Mouse (Mus musculus) forebrain, embryonic 11.5 days (tissue): ENCODE measurements around the gene Mcat. TPM values are rescaled to one million over a fixed set of nuclear protein-coding genes. Genes with fewer than 3 reads are reported as not detected.

Source experiments
- ATAC-seq: fragments of 200-750 bp; cut with Nextera tagmentation; replicated peaks from 2 replicates; pipeline ENCODE4 v1.8.0; 2017; ENCODE audit warnings: moderate TSS enrichment; ENCODE audit not compliant: low FRiP score
- DNase-seq: peaks from one replicate; pipeline ENCODE4 v3.0.0-alpha.2; 2017; ENCODE audit warnings: low spot score
- H3K27ac ChIP-seq: fragments of 300-500 bp; sonication (generic); 2 replicates; pipeline ENCODE4 v1.5.1; 2014; ENCODE audit warnings: low read depth, low read length
- H3K27me3 ChIP-seq: fragments of 300-500 bp; sonication (generic); 2 replicates; pipeline ENCODE4 v1.6.1; 2014; ENCODE audit warnings: mild to moderate bottlenecking, low read length, mixed read lengths; ENCODE audit not compliant: control insufficient read depth, insufficient read depth
- H3K36me3 ChIP-seq: fragments of 300-500 bp; sonication (generic); 2 replicates; pipeline ENCODE4 v1.6.1; 2014; ENCODE audit warnings: mild to moderate bottlenecking, low read length, moderate library complexity, mixed read lengths; ENCODE audit not compliant: control insufficient read depth, insufficient read depth
- H3K4me1 ChIP-seq: fragments of 300-500 bp; sonication (generic); replicated peaks from 2 replicates; pipeline ENCODE4 v1.6.1; 2014; ENCODE audit warnings: low read length, mixed read lengths; ENCODE audit not compliant: control insufficient read depth, insufficient read depth
- H3K4me2 ChIP-seq: fragments of 300-500 bp; sonication (generic); 2 replicates; pipeline ENCODE4 v1.6.1; 2014; ENCODE audit warnings: low read depth, mild to moderate bottlenecking, low read length, moderate library complexity, mixed read lengths; ENCODE audit not compliant: severe bottlenecking
- H3K4me3 ChIP-seq: fragments of 300-500 bp; sonication (generic); 2 replicates; pipeline ENCODE4 v1.5.1; 2014; ENCODE audit warnings: low read depth, low read length
- H3K9ac ChIP-seq: fragments of 300-500 bp; sonication (generic); 2 replicates; pipeline ENCODE4 v1.6.1; 2014; ENCODE audit warnings: low read length
- H3K9me3 ChIP-seq: fragments of 300-500 bp; sonication (generic); 2 replicates; pipeline ENCODE4 v1.6.1; 2016; ENCODE audit warnings: low read length, mixed read lengths; ENCODE audit not compliant: control insufficient read depth
- WGBS: fragments of 180-500 bp; shearing (Covaris S2); extraction: QIAGEN DNeasy Blood & Tissue Kit; methylation state at CpG from one replicate; pipeline ENCODE4 v1.1.7; 2014; 5-methylcytosine and 5-hydroxymethylcytosine counted together
- polyA plus RNA-seq: library from polyadenylated mRNA; unstranded; fragments of >200 nt; fragmentation: Nextera tagmentation; extraction: Ambion mirVana; gene quantifications from 2 replicates; pipeline ENCODE4 v1.2.1, GENCODE M21; 2014

Mcat gene
- polyA plus RNA-seq, 1 experiment from 2014 or later: 45.7 TPM

GRCm38 (mm10) chr15:83562626-83563270 is 839 bp downstream of the Mcat start:
- 0 out of 2 replicates have a peak, but pooled peaks have one; percentile 27 for ATAC-seq
- Histone ChIP-seq H3K27me3 (no peaks in the 10 kb centered on the region), H3K9ac (no peak overlapping the region), H3K4me2 (peak overlapping the region; percentile 87), H3K4me3 (no peak overlapping the region; the same call in 1 of the 2 replicates), H3K4me1 (peaks cover 4% of the 10 kb centered on the region; the same call in 1 of the 2 replicates), H3K36me3 (no peaks in the 10 kb centered on the region), H3K9me3 (no peaks in the 10 kb centered on the region), H3K27ac (no peak overlapping the region)
- WGBS: 36% methylated on average over 15 of the region's 15 CpGs
- DNase-seq: peak; percentile 73

GRCm38 (mm10) chr15:83560941-83561477 is 2.6 kb downstream of the Mcat start:
- WGBS: 64% methylated on average over 5 of the region's 5 CpGs
- no peak overlapping the region for H3K4me2 ChIP-seq
- H3K4me3 ChIP-seq: no peak overlapping the region
- no peaks in the 10 kb centered on the region for H3K9me3 ChIP-seq
- no peaks in the 10 kb centered on the region for H3K36me3 ChIP-seq
- DNase-seq (no peak), ATAC-seq (no peak)
- peaks cover 4% of the 10 kb centered on the region; the same call in 1 of the 2 replicates for H3K4me1 ChIP-seq
- no peak overlapping the region for H3K27ac ChIP-seq
- H3K27me3 ChIP-seq: no peaks in the 10 kb centered on the region
- no peak overlapping the region for H3K9ac ChIP-seq

GRCm38 (mm10) chr15:83555161-83555974 is 8.2 kb downstream of the Mcat start:
- peak; percentile 90 for ATAC-seq
- H3K36me3 ChIP-seq: no peaks in the 10 kb centered on the region
- peak overlapping the region; percentile 98 for H3K9ac ChIP-seq
- peak overlapping the region; percentile 86 for H3K4me2 ChIP-seq
- no peaks in the 10 kb centered on the region for H3K27me3 ChIP-seq
- WGBS: under 1% methylated on average over 66 of the region's 74 CpGs
- peak; percentile 94 for DNase-seq
- H3K4me1 ChIP-seq: no peaks in the 10 kb centered on the region; the same call in 1 of the 2 replicates
- H3K9me3 ChIP-seq: no peaks in the 10 kb centered on the region
- H3K4me3 ChIP-seq: peak overlapping the region; percentile 91
- peak overlapping the region; percentile 89 for H3K27ac ChIP-seq

GRCm38 (mm10) chr15:83553831-83554230 is 9.8 kb downstream of the Mcat start:
- Histone ChIP-seq H3K27me3 (no peaks in the 10 kb centered on the region), H3K4me2 (no peak overlapping the region), H3K4me1 (no peaks in the 10 kb centered on the region; the same call in 1 of the 2 replicates), H3K27ac (no peak overlapping the region), H3K9ac (no peak overlapping the region), H3K9me3 (no peaks in the 10 kb centered on the region), H3K4me3 (no peak overlapping the region), H3K36me3 (no peaks in the 10 kb centered on the region; the same call in 1 of the 2 replicates)
- no peak for DNase-seq
- ATAC-seq: no peak

- DNase-seq (no peak), ATAC-seq (no peak)
- no peak overlapping the region for H3K4me2 ChIP-seq
- H3K4me1 ChIP-seq: no peaks in the 10 kb centered on the region
- no peak overlapping the region for H3K4me3 ChIP-seq
- 93% methylated on average over 2 of the region's 2 CpGs for WGBS
- H3K9ac ChIP-seq: no peak overlapping the region
- H3K9me3 ChIP-seq: no peaks in the 10 kb centered on the region
- H3K27me3 ChIP-seq: no peaks in the 10 kb centered on the region
- H3K27ac ChIP-seq: no peak overlapping the region
- H3K36me3 ChIP-seq: peaks cover 13% of the 10 kb centered on the region
These were observed 13.4 kb downstream of the Mcat start for GRCm38 (mm10) chr15:83550137-83550536.

GRCm38 (mm10) chr15:83547144-83547543 is 16.4 kb downstream of the Mcat start:
- no peaks in the 10 kb centered on the region for H3K4me1 ChIP-seq
- H3K4me3 ChIP-seq: no peak overlapping the region
- no peak overlapping the region for H3K27ac ChIP-seq
- H3K36me3 ChIP-seq: peaks cover 13% of the 10 kb centered on the region
- WGBS: 92% methylated on average over 8 of the region's 8 CpGs
- ATAC-seq (no peak), DNase-seq (no peak)
- no peak overlapping the region for H3K4me2 ChIP-seq
- H3K9ac ChIP-seq: no peak overlapping the region
- H3K9me3 ChIP-seq: no peaks in the 10 kb centered on the region
- no peaks in the 10 kb centered on the region for H3K27me3 ChIP-seq

- DNase-seq: no peak
- 92% methylated on average over 7 of the region's 7 CpGs for WGBS
These were observed 17.6 kb downstream of the Mcat start for GRCm38 (mm10) chr15:83546029-83546428.

GRCm38 (mm10) chr15:83541647-83542287 is 21.8 kb downstream of the Mcat start:
- no peaks in the 10 kb centered on the region for H3K4me1 ChIP-seq
- no peaks in the 10 kb centered on the region for H3K9me3 ChIP-seq
- no peak overlapping the region for H3K27ac ChIP-seq
- peaks cover 6% of the 10 kb centered on the region; the same call in 1 of the 2 replicates for H3K36me3 ChIP-seq
- H3K4me3 ChIP-seq: no peak overlapping the region
- no peak for DNase-seq
- H3K9ac ChIP-seq: no peak overlapping the region
- ATAC-seq: no peak
- H3K27me3 ChIP-seq: no peaks in the 10 kb centered on the region
- 85% methylated on average over 9 of the region's 9 CpGs for WGBS
- H3K4me2 ChIP-seq: no peak overlapping the region

More at GRCm38 (mm10) chr15:83546029-83546428, 17.6 kb downstream of the Mcat start:
- peaks cover 13% of the 10 kb centered on the region for H3K36me3 ChIP-seq
- H3K9ac ChIP-seq: no peak overlapping the region
- no peaks in the 10 kb centered on the region for H3K9me3 ChIP-seq
- H3K4me1 ChIP-seq: no peaks in the 10 kb centered on the region
- ATAC-seq: no peak
- H3K4me2 ChIP-seq: no peak overlapping the region
- no peaks in the 10 kb centered on the region for H3K27me3 ChIP-seq
- H3K4me3 ChIP-seq: no peak overlapping the region
- H3K27ac ChIP-seq: no peak overlapping the region
